Mouse (Mus musculus): ENCODE measurements around the gene Stk40.

DNA sequence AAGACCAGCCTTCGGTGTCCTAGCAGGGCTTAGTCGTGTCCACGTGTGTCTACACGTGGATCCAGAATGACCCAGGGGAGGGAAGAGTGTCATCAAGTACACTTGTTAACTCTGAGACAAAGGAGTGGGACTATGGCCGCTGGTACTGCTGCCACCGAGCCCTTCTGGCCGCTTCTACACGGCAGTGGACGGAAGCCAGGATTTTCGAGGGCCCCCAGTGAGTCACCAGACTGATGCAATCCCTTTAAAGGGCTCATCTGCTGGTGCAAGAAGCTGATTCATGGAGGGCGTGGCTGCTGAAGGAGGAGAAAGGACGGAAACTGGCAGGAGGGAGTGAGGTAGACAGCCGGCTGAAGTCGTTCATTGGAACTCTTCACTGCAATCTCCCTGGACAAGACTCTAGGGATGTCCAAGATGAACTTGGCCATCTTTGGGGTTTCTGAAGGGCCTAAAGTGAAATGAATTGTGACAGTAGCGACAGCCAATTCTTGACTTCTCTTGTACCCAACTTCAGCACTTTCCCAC, 638 bp upstream of the Stk40 start:
- TF ChIP-seq POLR2A (IDR thresholded peaks at IDR 0.05; ENCODE audit: insufficient read depth, low read depth, low read length) = no peak
- TF ChIP-seq CTCF (IDR thresholded peaks at IDR 0.05; ENCODE audit: insufficient read depth, low read depth, low read length) = no peak

Data from olfactory bulb, adult 2 months (tissue).